Mouse (Mus musculus): ENCODE results near the gene Pakap.

DNA sequence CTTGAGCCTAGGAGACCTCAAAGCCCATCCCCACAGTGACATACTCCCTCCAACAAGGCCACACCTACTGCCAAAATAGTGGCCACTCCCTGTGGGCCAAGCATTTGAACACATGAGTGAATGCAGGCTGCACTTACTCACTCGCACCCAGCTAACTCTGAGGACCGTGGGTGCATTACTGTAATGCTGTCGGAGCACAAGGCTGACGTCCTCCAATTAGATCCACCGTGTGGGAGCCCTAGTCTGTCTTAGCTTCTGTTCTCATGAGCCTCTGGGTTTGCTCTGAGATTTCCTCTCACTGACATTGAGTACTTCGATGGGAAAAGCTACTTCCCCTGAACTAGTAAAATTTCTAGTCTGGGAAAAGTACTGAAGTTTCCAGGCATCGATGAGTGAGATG lies 258.3 kb downstream of the Pakap start:
- TF ChIP-seq POLR2A (IDR thresholded peaks at IDR 0.05; ENCODE audit: low read depth, low read length) (no peak), CTCF (conservative IDR thresholded peaks at IDR 0.05; ENCODE audit: insufficient read depth, insufficient read length, low read depth, low read length) (no peak)
